Comparison of ENCODE assay signal across 25 mouse cellular contexts in genomic region chr14:76911271-76911670, GRCm38 (mm10).
DNase-seq lines count a peak whose midpoint lies in the region; ATAC-seq and TF ChIP-seq lines count a peak whose summit lies in the region.
"Had no signal": no experiment of that assay in that cellular context is flagged by ENCODE, and none has a peak within 500 bp of the region (broad histone marks: within the 10 kb centered on the region; RNA-seq: fewer than 3 reads in every experiment).

No protein-coding gene starts in this region.

- peak; percentile 91 for DNase-seq in heart, adult 11 months
- DNase-seq in heart, postnatal 14 days = no peak
- DNase-seq in heart, adult 8-10 months (ENCODE audit: low spot score) = peak; percentile 31
- DNase-seq in heart, postnatal 36 days = no peak
- peak; percentile 53 for DNase-seq in kidney, adult 2 months
- DNase-seq in kidney, adult 18-20 months = no peak
- DNase-seq: adrenal gland, adult 8-10 months; adrenal gland, postnatal 14 days; adrenal gland, postnatal 36 days; B cell, adult 2 months; cerebellum, adult 11-12 months; cerebellum, adult 2 months; cerebellum, adult 9-10 months; cerebellum, postnatal 10 days; cerebellum, postnatal 25 days had no signal

- H3K9ac ChIP-seq in kidney, embryonic 16.5 days (replicated peaks; ENCODE audit: low read length) = no peak overlapping the region
- H3K9ac ChIP-seq in kidney, embryonic 14.5 days (ENCODE audit: low read depth, low read length) = no peak overlapping the region
- H3K9ac ChIP-seq: embryonic facial prominence, embryonic 12.5 days; forebrain, embryonic 13.5 days had no signal

- no peak overlapping the region for H3K4me2 ChIP-seq in kidney, embryonic 16.5 days (replicated peaks; ENCODE audit: low read depth, low read length)
- H3K4me2 ChIP-seq in kidney, embryonic 14.5 days (replicated peaks; ENCODE audit: low read depth, low read length) = no peak overlapping the region
- H3K4me2 ChIP-seq: embryonic facial prominence, embryonic 12.5 days; forebrain, embryonic 13.5 days had no signal

- no peaks in the 10 kb centered on the region for H3K36me3 ChIP-seq in kidney, adult 2 months (ENCODE audit: control insufficient read depth, insufficient read depth, low read length)
- H3K36me3 ChIP-seq in kidney, embryonic 16.5 days (ENCODE audit: insufficient read depth, low read length) = no peaks in the 10 kb centered on the region
- no peaks in the 10 kb centered on the region for H3K36me3 ChIP-seq in kidney, embryonic 14.5 days (ENCODE audit: control insufficient read depth, insufficient read depth, low read length)
- H3K36me3 ChIP-seq: embryonic facial prominence, embryonic 10.5 days; embryonic facial prominence, embryonic 12.5 days; G1E had no signal

- ATAC-seq in kidney, embryonic 16.5 days (ENCODE audit: low FRiP score, low TSS enrichment) = no peak
- ATAC-seq in kidney, embryonic 14.5 days (ENCODE audit: low FRiP score, low TSS enrichment) = no peak
- ATAC-seq: activated CD4-positive, CD25-positive, alpha-beta regulatory T cell, adult 4 months; CD4-positive, CD25-positive, alpha-beta regulatory T cell, adult 4 months; forebrain, embryonic 13.5 days; Patski had no signal

- H3K27ac ChIP-seq in kidney, adult 2 months (ENCODE audit: insufficient read depth, low read depth, low read length) = no peak overlapping the region; the same call in 1 of the 2 replicates
- peak overlapping the region; percentile 31 for H3K27ac ChIP-seq in kidney, embryonic 16.5 days (ENCODE audit: low read length)
- no peak overlapping the region for H3K27ac ChIP-seq in kidney, embryonic 14.5 days (ENCODE audit: low read depth, low read length)
- H3K27ac ChIP-seq: embryonic facial prominence, embryonic 10.5 days; embryonic facial prominence, embryonic 12.5 days; forebrain, embryonic 13.5 days had no signal

- TF ChIP-seq POLR2A in kidney, adult 2 months (IDR thresholded peaks at IDR 0.05; ENCODE audit: low read depth, low read length) = no peak

- H3K27me3 ChIP-seq in kidney, adult 2 months (replicated peaks; ENCODE audit: control insufficient read depth, insufficient read depth, low read length) = no peaks in the 10 kb centered on the region
- no peaks in the 10 kb centered on the region for H3K27me3 ChIP-seq in kidney, embryonic 16.5 days (ENCODE audit: insufficient read depth, low read length)
- H3K27me3 ChIP-seq in kidney, embryonic 14.5 days (ENCODE audit: control insufficient read depth, insufficient read depth, low read length) = no peaks in the 10 kb centered on the region
- H3K27me3 ChIP-seq: CH12.LX; embryonic facial prominence, embryonic 12.5 days; forebrain, embryonic 13.5 days; Patski had no signal

- intact Hi-C loops in heart, postnatal 14 days (cut with DNase I) = no loop called here
- intact Hi-C loops in heart, postnatal 36 days (cut with DNase I) = no loop called here

- 58% methylated on average over 5 of the region's 5 CpGs for WGBS in kidney, adult 2 months
- whole genome bisulfite sequencing in kidney, embryonic 16.5 days = 85% methylated on average over 5 of the region's 5 CpGs
- 85% methylated on average over 5 of the region's 5 CpGs for WGBS in kidney, embryonic 14.5 days

- H3K4me1 ChIP-seq in kidney, adult 2 months (ENCODE audit: control insufficient read depth, insufficient read depth, low read length) = peaks cover 15% of the 10 kb centered on the region
- H3K4me1 ChIP-seq in kidney, embryonic 16.5 days (ENCODE audit: insufficient read depth, low read length) = peaks cover 26% of the 10 kb centered on the region
- peaks cover 26% of the 10 kb centered on the region for H3K4me1 ChIP-seq in kidney, embryonic 14.5 days (ENCODE audit: control insufficient read depth, insufficient read depth, low read length)
- H3K4me1 ChIP-seq: forebrain, embryonic 13.5 days had no signal

- TF ChIP-seq CTCF in kidney, adult 2 months (conservative IDR thresholded peaks at IDR 0.05; ENCODE audit: insufficient read depth, insufficient read length, low read depth, low read length) = no peak

- H3K9me3 ChIP-seq in kidney, embryonic 16.5 days (ENCODE audit: low read length) = no peaks in the 10 kb centered on the region
- H3K9me3 ChIP-seq in kidney, embryonic 14.5 days (ENCODE audit: control insufficient read depth, low read length) = peaks cover under 1% of the 10 kb centered on the region; the same call in 1 of the 2 replicates
- H3K9me3 ChIP-seq: embryonic facial prominence, embryonic 10.5 days; embryonic facial prominence, embryonic 12.5 days; forebrain, embryonic 13.5 days had no signal

- no peak overlapping the region for H3K4me3 ChIP-seq in kidney, adult 2 months (ENCODE audit: insufficient read depth, low read depth, low read length)
- H3K4me3 ChIP-seq in kidney, embryonic 16.5 days (ENCODE audit: low read length) = no peak overlapping the region
- no peak overlapping the region for H3K4me3 ChIP-seq in kidney, embryonic 14.5 days (ENCODE audit: low read length)
- H3K4me3 ChIP-seq: embryonic facial prominence, embryonic 10.5 days; embryonic facial prominence, embryonic 12.5 days; forebrain, embryonic 13.5 days had no signal

Comparison
In these comparisons a context has a peak if more than half of its experiments do, and no peak if none do; other contexts are left out.
1. DNase-seq: peak in heart, adult 11 months (single experiment), heart, adult 8-10 months (single experiment) and kidney, adult 2 months (single experiment); none in heart, postnatal 14 days (0 of 2), heart, postnatal 36 days (0 of 2) and kidney, adult 18-20 months (single experiment).